Mouse (Mus musculus): ENCODE results near the gene Stau1.

DNA sequence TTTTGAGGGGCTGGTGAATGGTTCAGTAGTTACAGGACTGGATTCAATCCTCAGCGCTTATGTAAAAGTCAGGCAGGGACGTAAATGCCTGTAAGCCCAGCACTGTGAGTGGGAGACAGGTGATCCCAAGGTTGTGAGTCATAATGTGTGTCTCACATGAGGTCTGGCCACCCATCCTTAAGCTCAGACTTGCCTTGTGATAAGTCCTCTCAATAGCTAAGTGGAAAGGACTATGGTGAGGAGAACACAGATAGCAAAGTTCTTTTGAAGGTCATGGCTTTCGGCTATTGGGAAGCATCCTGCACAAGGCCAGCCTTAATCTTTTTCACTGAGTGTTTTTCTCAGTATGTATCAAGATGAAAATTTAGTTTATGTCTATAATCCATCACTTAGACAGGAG is 86.4 kb downstream of the Stau1 start:
- TF ChIP-seq POLR2A (IDR thresholded peaks at IDR 0.05; ENCODE audit: low read depth, low read length) (no peak), CTCF (IDR thresholded peaks at IDR 0.05; ENCODE audit: extremely low read depth, insufficient read depth, insufficient read length, insufficient replicate concordance) (no peak)
